10 mouse cellular contexts compared by ENCODE assay signal in genomic region chr9:63727070-63727469, GRCm38 (mm10). TPM values are rescaled to one million over a fixed set of nuclear protein-coding genes. Genes with fewer than 3 reads are reported as not detected.
DNase-seq lines count a peak whose midpoint lies in the region; ATAC-seq and TF ChIP-seq lines count a peak whose summit lies in the region.
"Had no signal": no experiment of that assay in that cellular context is flagged by ENCODE, and none has a peak within 500 bp of the region (broad histone marks: within the 10 kb centered on the region; RNA-seq: fewer than 3 reads in every experiment).

No protein-coding gene starts in this region.

- TF ChIP-seq CTCF in small intestine, adult 2 months (IDR thresholded peaks at IDR 0.05; ENCODE audit: extremely low read depth, insufficient read length, insufficient replicate concordance, low read depth, low read length) = no peak

- WGBS in embryonic facial prominence, embryonic 13.5 days = 83% methylated on average over 6 of the region's 6 CpGs
- WGBS in embryonic facial prominence, embryonic 10.5 days = 87% methylated on average over 6 of the region's 6 CpGs
- 86% methylated on average over 6 of the region's 6 CpGs for WGBS in kidney, embryonic 16.5 days
- 81% methylated on average over 6 of the region's 6 CpGs for WGBS in limb, embryonic 15.5 days
- 47% methylated on average over 6 of the region's 6 CpGs for WGBS in small intestine, adult 2 months

- H3K36me3 ChIP-seq in embryonic facial prominence, embryonic 13.5 days = peaks cover 10% of the 10 kb centered on the region; the same call in 1 of the 2 replicates
- peaks cover 38% of the 10 kb centered on the region for H3K36me3 ChIP-seq in embryonic facial prominence, embryonic 10.5 days (replicated peaks)
- H3K36me3 ChIP-seq in kidney, embryonic 16.5 days (ENCODE audit: insufficient read depth, low read length) = no peaks in the 10 kb centered on the region
- H3K36me3 ChIP-seq in limb, embryonic 15.5 days = 0 out of 2 replicates have a peak, but pooled peaks cover 6% of the 10 kb centered on the region
- no peaks in the 10 kb centered on the region for H3K36me3 ChIP-seq in small intestine, adult 2 months (ENCODE audit: control insufficient read depth, insufficient read depth, low read length)
- H3K36me3 ChIP-seq: hindbrain, embryonic 15.5 days had no signal

- intact Hi-C loops in left cerebral cortex, postnatal 10 days (cut with DNase I) = no loop called here

- no peak for ATAC-seq in embryonic facial prominence, embryonic 13.5 days (ENCODE audit: insufficient number of reproducible peaks, insufficient read depth, low FRiP score, low TSS enrichment, low read depth)
- no peak for ATAC-seq in kidney, embryonic 16.5 days (ENCODE audit: low FRiP score, low TSS enrichment)
- ATAC-seq in limb, embryonic 15.5 days (ENCODE audit: insufficient number of reproducible peaks, low FRiP score, low TSS enrichment, low read depth) = no peak

- H3K4me3 ChIP-seq in embryonic facial prominence, embryonic 13.5 days = no peak overlapping the region
- H3K4me3 ChIP-seq in embryonic facial prominence, embryonic 10.5 days = no peak overlapping the region
- no peak overlapping the region for H3K4me3 ChIP-seq in kidney, embryonic 16.5 days (ENCODE audit: low read length)
- H3K4me3 ChIP-seq in limb, embryonic 15.5 days = no peak overlapping the region
- no peak overlapping the region for H3K4me3 ChIP-seq in small intestine, adult 2 months (ENCODE audit: low read depth, low read length)
- H3K4me3 ChIP-seq: hindbrain, embryonic 15.5 days; left cerebral cortex, adult 2 months had no signal

- DNase-seq in embryonic facial prominence, embryonic 10.5 days (ENCODE audit: low spot score) = no peak
- no peak for DNase-seq in kidney, adult 11 months
- DNase-seq in left cerebral cortex, postnatal 10 days (ENCODE audit: extremely low spot score in 1 of 2, low spot score in 2 of 2) = no peak
- DNase-seq in adrenal gland, adult (ENCODE audit: inconsistent age in 2 of 2, low spot score in 1 of 2) = no peak

- TF ChIP-seq POLR2A in small intestine, adult 2 months (IDR thresholded peaks at IDR 0.05; ENCODE audit: low read depth, low read length) = no peak

- H3K27ac ChIP-seq in embryonic facial prominence, embryonic 13.5 days = peak overlapping the region; percentile 62; the same call in 1 of the 2 replicates
- no peak overlapping the region for H3K27ac ChIP-seq in embryonic facial prominence, embryonic 10.5 days (replicated peaks)
- H3K27ac ChIP-seq in kidney, embryonic 16.5 days (ENCODE audit: low read length) = peak overlapping the region; percentile 87
- H3K27ac ChIP-seq in limb, embryonic 15.5 days = peak overlapping the region; percentile 71
- peak overlapping the region; percentile 64 for H3K27ac ChIP-seq in small intestine, adult 2 months (ENCODE audit: insufficient read depth, low read depth, low read length)
- H3K27ac ChIP-seq: hindbrain, embryonic 15.5 days; left cerebral cortex, adult 2 months had no signal

- no peak overlapping the region for H3K4me2 ChIP-seq in embryonic facial prominence, embryonic 13.5 days
- H3K4me2 ChIP-seq in kidney, embryonic 16.5 days (replicated peaks; ENCODE audit: low read depth, low read length) = no peak overlapping the region
- no peak overlapping the region for H3K4me2 ChIP-seq in limb, embryonic 15.5 days
- H3K4me2 ChIP-seq: hindbrain, embryonic 15.5 days had no signal

- no peaks in the 10 kb centered on the region for H3K27me3 ChIP-seq in embryonic facial prominence, embryonic 13.5 days
- H3K27me3 ChIP-seq in embryonic facial prominence, embryonic 10.5 days (replicated peaks; ENCODE audit: low read depth, poor library complexity, severe bottlenecking) = no peaks in the 10 kb centered on the region
- H3K27me3 ChIP-seq in kidney, embryonic 16.5 days (ENCODE audit: insufficient read depth, low read length) = no peaks in the 10 kb centered on the region
- no peaks in the 10 kb centered on the region for H3K27me3 ChIP-seq in limb, embryonic 15.5 days
- no peaks in the 10 kb centered on the region for H3K27me3 ChIP-seq in small intestine, adult 2 months (ENCODE audit: control insufficient read depth, insufficient read depth, low read length)
- H3K27me3 ChIP-seq: hindbrain, embryonic 15.5 days had no signal

- no peaks in the 10 kb centered on the region for H3K9me3 ChIP-seq in embryonic facial prominence, embryonic 13.5 days
- no peaks in the 10 kb centered on the region for H3K9me3 ChIP-seq in embryonic facial prominence, embryonic 10.5 days
- no peaks in the 10 kb centered on the region for H3K9me3 ChIP-seq in kidney, embryonic 16.5 days (ENCODE audit: low read length)
- no peaks in the 10 kb centered on the region for H3K9me3 ChIP-seq in limb, embryonic 15.5 days
- H3K9me3 ChIP-seq: hindbrain, embryonic 15.5 days had no signal

- H3K4me1 ChIP-seq in embryonic facial prominence, embryonic 13.5 days = peaks cover 73% of the 10 kb centered on the region
- H3K4me1 ChIP-seq in embryonic facial prominence, embryonic 10.5 days = peaks cover 67% of the 10 kb centered on the region
- peaks cover 65% of the 10 kb centered on the region for H3K4me1 ChIP-seq in kidney, embryonic 16.5 days (ENCODE audit: insufficient read depth, low read length)
- peaks cover 45% of the 10 kb centered on the region for H3K4me1 ChIP-seq in limb, embryonic 15.5 days
- H3K4me1 ChIP-seq in small intestine, adult 2 months (ENCODE audit: control insufficient read depth, insufficient read depth, insufficient read length, low read length) = peaks cover 31% of the 10 kb centered on the region

- no peak overlapping the region for H3K9ac ChIP-seq in embryonic facial prominence, embryonic 13.5 days
- no peak overlapping the region for H3K9ac ChIP-seq in kidney, embryonic 16.5 days (replicated peaks; ENCODE audit: low read length)
- H3K9ac ChIP-seq in limb, embryonic 15.5 days = no peak overlapping the region
- H3K9ac ChIP-seq: hindbrain, embryonic 15.5 days had no signal

RNA-seq across cellular contexts. Expression of gene Smad3, which starts 30.7 kb away (rescaled TPM):
- polyA plus RNA-seq in embryonic facial prominence, embryonic 13.5 days (2015; fragmentation: Nextera tagmentation; extraction: Ambion mirVana) = 29.8 and 30.9 TPM in 2 replicates
- 23.4 and 25.5 TPM in 2 replicates for polyA plus RNA-seq in embryonic facial prominence, embryonic 10.5 days (2016; fragmentation: Nextera tagmentation; extraction: Ambion mirVana)
- 27.8 and 27.9 TPM in 2 replicates for polyA plus RNA-seq in kidney, embryonic 16.5 days (2015; fragmentation: Nextera tagmentation; extraction: Ambion mirVana)
- polyA plus RNA-seq in limb, embryonic 15.5 days (2015; fragmentation: Nextera tagmentation; extraction: Ambion mirVana) = 22.9 and 28.9 TPM in 2 replicates
- polyA plus RNA-seq in small intestine, adult 2 months (2012; rRNA removed) = 13.9 and 21.6 TPM in 2 replicates
- total RNA-seq in left cerebral cortex, postnatal 10 days (2021) = 10 to 100 TPM; 15.4 to 15.6 TPM
